Mouse (Mus musculus) myocyte (in vitro differentiated cells): ENCODE measurements around the gene Olfr1032. TPM values are rescaled to one million over a fixed set of nuclear protein-coding genes. Genes with fewer than 3 reads are reported as not detected.
"Not testable (repeated sequence)": the region's sequence is repeated elsewhere in the genome, so short reads cannot be mapped to it uniquely, and the experiment has no call there.

ENCODE experiments used
- H3K27me3 ChIP-seq: one replicate; pipeline ENCODE4 v1.6.1; 2011; ENCODE audit not compliant: control insufficient read depth, insufficient read depth, insufficient read length
- H3K36me3 ChIP-seq: one replicate; pipeline ENCODE4 v1.6.1; 2011; ENCODE audit not compliant: control insufficient read depth, insufficient read depth
- H3K4me2 ChIP-seq: one replicate; pipeline ENCODE4 v1.6.1; 2011; ENCODE audit warnings: low read depth, control low read depth
- H3K4me3 ChIP-seq: one replicate; pipeline ENCODE4 v1.5.1; 2011; ENCODE audit warnings: mild to moderate bottlenecking, control low read depth, moderate library complexity
- H3K79me2 ChIP-seq: one replicate; pipeline ENCODE4 v1.6.1; 2011; ENCODE audit not compliant: control insufficient read depth, insufficient read depth
- H3ac ChIP-seq: one replicate; pipeline ENCODE4 v1.6.1; 2011; ENCODE audit not compliant: control insufficient read depth, insufficient read length
- CEBPB ChIP-seq: IDR thresholded peaks from 2 replicates; pipeline ENCODE4 v1.6.1; 2011; ENCODE audit warnings: mild to moderate bottlenecking, moderate library complexity; ENCODE audit not compliant: poor library complexity, insufficient read depth, severe bottlenecking
- MAX ChIP-seq: IDR thresholded peaks from one replicate; pipeline ENCODE4 v1.6.1; 2011; ENCODE audit warnings: low read depth, mild to moderate bottlenecking, control low read depth
- MYOD1 ChIP-seq, 3 experiments: IDR thresholded peaks; one replicate each; pipeline ENCODE4 v1.6.1; 2011; ENCODE audit warnings: control low read depth in 2 of 3, low read depth in 2 of 3, mild to moderate bottlenecking in 2 of 3, moderate library complexity in 1 of 3; ENCODE audit not compliant: insufficient read length in 2 of 3, control insufficient read depth in 1 of 3
- POLR2AphosphoS2 ChIP-seq: IDR thresholded peaks from one replicate; pipeline ENCODE4 v1.6.1; 2011; ENCODE audit warnings: low read depth, control low read depth; ENCODE audit not compliant: insufficient read length
- SRF ChIP-seq: IDR thresholded peaks from one replicate; pipeline ENCODE4 v1.6.1; 2011; ENCODE audit warnings: low read depth; ENCODE audit not compliant: control insufficient read depth, insufficient read length
- TCF12 ChIP-seq: IDR thresholded peaks from one replicate; pipeline ENCODE4 v1.6.1; 2011; ENCODE audit warnings: mild to moderate bottlenecking, control low read depth; ENCODE audit not compliant: poor library complexity, insufficient read depth, severe bottlenecking
- TCF3 ChIP-seq: IDR thresholded peaks from one replicate; pipeline ENCODE4 v1.6.1; 2011; ENCODE audit warnings: low read depth, control low read depth; ENCODE audit not compliant: insufficient read length
- polyA plus RNA-seq: library from polyadenylated mRNA; unstranded; fragments of >200 nt; fragmentation: generic; extraction: Trizol; gene quantifications from one replicate; pipeline ENCODE4 v1.2.1, GENCODE M21; 2012; ENCODE audit warnings: missing spikeins

Gene Olfr1032
- polyA plus RNA-seq, 1 experiment: not detected

DNA sequence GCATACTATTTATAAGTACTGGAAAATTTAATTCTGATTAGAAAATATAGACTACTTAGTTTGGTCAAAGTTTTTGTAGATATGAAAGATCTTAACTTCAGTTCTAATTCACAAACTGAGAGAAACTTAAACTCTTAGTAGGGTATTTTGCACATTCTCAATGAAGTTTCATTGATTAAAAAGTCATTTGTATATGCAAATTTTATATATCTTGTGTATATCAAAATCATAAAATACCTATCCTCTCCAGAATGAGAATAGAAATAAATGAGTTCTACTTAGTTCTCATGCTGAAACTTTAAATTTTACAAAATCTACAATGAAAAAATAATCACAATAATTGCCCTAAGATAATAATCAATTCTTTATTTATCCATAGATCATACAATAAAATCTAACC lies 40.2 kb downstream of the Olfr1032 start, which contains the start of gene Olfr1034:
Olfr1034 (plus strand) TSS at position 301 of the 400 bp plus-strand sequence.
- Histone ChIP-seq H3K4me3 (no peak within 1 kb of the TSS), H3K36me3 (no peaks in the 10 kb centered on the region), H3K4me2 (no peak within 1 kb of the TSS), H3K27me3 (no peaks in the 10 kb centered on the region), H3ac (no peak within 1 kb of the TSS), H3K79me2 (no peaks in the 10 kb centered on the region)
- no peak for TF ChIP-seq CEBPB
- TF ChIP-seq TCF3: no peak
- no peak for TF ChIP-seq MAX
- no peak for TF ChIP-seq MYOD1 (IDR thresholded peaks at IDR 0.05; ENCODE audit: control insufficient read depth in 1 of 3, insufficient read length in 2 of 3, low read depth in 2 of 3)
- TF ChIP-seq POLR2AphosphoS2: no peak
- TF ChIP-seq TCF12: no peak
- no peak for TF ChIP-seq SRF

DNA sequence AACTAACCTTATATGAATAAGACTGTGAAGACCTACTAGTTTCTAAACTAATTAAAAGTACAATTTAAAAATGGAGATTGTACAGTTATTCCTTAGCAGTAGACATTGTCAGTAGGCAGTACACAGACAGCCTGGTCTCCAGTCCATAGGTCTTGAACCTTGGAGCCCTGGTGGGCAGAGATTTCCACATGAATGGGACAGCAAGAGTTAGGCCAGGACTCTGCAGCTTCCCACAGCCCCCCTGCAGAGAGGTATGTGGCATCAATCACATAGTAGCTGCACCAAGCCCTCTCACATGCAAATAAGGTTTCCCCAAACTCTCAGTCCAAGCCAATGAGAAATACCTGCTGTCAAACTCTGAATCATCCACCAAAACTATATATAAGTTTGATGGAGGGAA lies 45.4 kb downstream of the Olfr1032 start:
- H3K27me3 ChIP-seq, H3K4me2 ChIP-seq, H3ac ChIP-seq, H3K4me3 ChIP-seq, H3K79me2 ChIP-seq, H3K36me3 ChIP-seq: not testable (repeated sequence)

Other genes starting within 250 kb of the Olfr1032 start
- gene Olfr1012, start 242.8 kb upstream of the Olfr1032 start, polyA plus RNA-seq: not detected
- not detected for gene Olfr1013, start 238.4 kb upstream of the Olfr1032 start, polyA plus RNA-seq
- gene Olfr1014, start 232.8 kb upstream of the Olfr1032 start, polyA plus RNA-seq: not detected
- not detected for gene Olfr1015, start 223.5 kb upstream of the Olfr1032 start, polyA plus RNA-seq
- gene Olfr1016, start 203.0 kb upstream of the Olfr1032 start, polyA plus RNA-seq: not detected
- not detected for gene Olfr1018, start 187.1 kb upstream of the Olfr1032 start, polyA plus RNA-seq
- not detected for gene Olfr1019, start 160.1 kb upstream of the Olfr1032 start, polyA plus RNA-seq
- gene Olfr1020, start 158.5 kb upstream of the Olfr1032 start, polyA plus RNA-seq: not detected
- gene Olfr1022, start 136.9 kb upstream of the Olfr1032 start, polyA plus RNA-seq: not detected
- gene Olfr1023, start 119.9 kb upstream of the Olfr1032 start, polyA plus RNA-seq: not detected
- not detected for gene Olfr1024, start 100.5 kb upstream of the Olfr1032 start, polyA plus RNA-seq
- not detected for gene Olfr1025-ps1, start 90.3 kb upstream of the Olfr1032 start, polyA plus RNA-seq
- not detected for gene Olfr1026, start 84.0 kb upstream of the Olfr1032 start, polyA plus RNA-seq
- not detected for gene Olfr1028, start 55.1 kb upstream of the Olfr1032 start, polyA plus RNA-seq
- gene Olfr1029, start 31.6 kb upstream of the Olfr1032 start, polyA plus RNA-seq: not detected
- not detected for gene Olfr1030, start 26.3 kb upstream of the Olfr1032 start, polyA plus RNA-seq
- not detected for gene Olfr1031, start 15.2 kb upstream of the Olfr1032 start, polyA plus RNA-seq
- gene Olfr1033, start 15.1 kb downstream of the Olfr1032 start, polyA plus RNA-seq: not detected
- gene Olfr1034, start 40.3 kb downstream of the Olfr1032 start, polyA plus RNA-seq: not detected
- not detected for gene Olfr1036, start 68.5 kb downstream of the Olfr1032 start, polyA plus RNA-seq
- not detected for gene Olfr1037, start 81.8 kb downstream of the Olfr1032 start, polyA plus RNA-seq
- gene Olfr1039, start 130.4 kb downstream of the Olfr1032 start, polyA plus RNA-seq: not detected
- gene Olfr1040, start 141.2 kb downstream of the Olfr1032 start, polyA plus RNA-seq: not detected
- gene Olfr1042, start 156.3 kb downstream of the Olfr1032 start, polyA plus RNA-seq: not detected
- gene Olfr1043, start 162.0 kb downstream of the Olfr1032 start, polyA plus RNA-seq: not detected
- not detected for gene Olfr1044, start 172.3 kb downstream of the Olfr1032 start, polyA plus RNA-seq
- not detected for gene Olfr52, start 180.1 kb downstream of the Olfr1032 start, polyA plus RNA-seq
- not detected for gene Olfr1045, start 197.5 kb downstream of the Olfr1032 start, polyA plus RNA-seq
- not detected for gene Olfr1046, start 213.8 kb downstream of the Olfr1032 start, polyA plus RNA-seq
- gene Olfr1047, start 225.9 kb downstream of the Olfr1032 start, polyA plus RNA-seq: not detected
- gene Olfr1048, start 234.7 kb downstream of the Olfr1032 start, polyA plus RNA-seq: not detected